In the genomic region with DNA sequence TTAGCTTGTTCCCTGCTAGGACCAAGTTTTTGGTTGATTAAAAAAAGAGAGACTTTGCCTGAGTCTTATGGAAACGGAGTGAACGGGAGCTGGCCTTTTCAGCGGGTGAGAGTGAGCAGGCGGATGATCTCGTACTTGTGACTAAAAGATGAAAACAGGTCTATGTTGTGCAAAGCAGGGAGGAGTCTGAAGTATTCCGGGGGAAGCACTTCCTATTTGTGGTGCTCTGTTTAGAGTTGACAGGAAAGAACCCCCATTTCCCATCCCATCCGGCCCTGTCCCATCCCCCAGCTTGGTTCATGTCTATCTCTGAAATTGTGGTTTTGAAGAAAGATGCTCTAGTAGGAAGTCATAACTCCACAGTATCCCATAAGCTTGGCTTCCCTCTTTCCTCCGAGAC, we compare ENCODE assay signal across 8 mouse cellular contexts. TPM values are rescaled to one million over a fixed set of nuclear protein-coding genes. Genes with fewer than 3 reads are reported as not detected.
DNase-seq lines count a peak whose midpoint lies in the region; ATAC-seq and TF ChIP-seq lines count a peak whose summit lies in the region.

No protein-coding gene starts in this region.

- peak overlapping the region; percentile 95 for H3K4me2 ChIP-seq in forebrain, embryonic 15.5 days (replicated peaks)
- peak overlapping the region; percentile 98 for H3K4me2 ChIP-seq in liver, embryonic 14.5 days (ENCODE audit: low read depth)

- H3K36me3 ChIP-seq in forebrain, embryonic 15.5 days, result peaks cover 20% of the 10 kb centered on the region
- peaks cover 16% of the 10 kb centered on the region for H3K36me3 ChIP-seq in liver, embryonic 14.5 days (replicated peaks; ENCODE audit: control insufficient read depth, insufficient read depth, low read depth)

- peak overlapping the region; percentile 75 for H3K9ac ChIP-seq in forebrain, embryonic 15.5 days (replicated peaks)
- peak overlapping the region; percentile 90 for H3K9ac ChIP-seq in liver, embryonic 14.5 days (replicated peaks)

- DNase-seq in gastrocnemius, adult 2 months, result no peak
- no peak for DNase-seq in gastrocnemius, postnatal 36 days
- DNase-seq in 416B (ENCODE audit: low read depth), result peak; percentile 41
- no peak for DNase-seq in liver, embryonic 14.5 days (ENCODE audit: low read depth in 3 of 3, low spot score in 3 of 3)
- no peak for DNase-seq in MN1 (ENCODE audit: low spot score)
- DNase-seq in spleen, adult 18-20 months, result no peak
- no peak for DNase-seq in layer of hippocampus, postnatal 10 days (ENCODE audit: low spot score in 2 of 2)

- no peak for TF ChIP-seq EP300 in liver, embryonic 14.5 days (IDR thresholded peaks at IDR 0.05; ENCODE audit: low read depth)

- ATAC-seq in forebrain, embryonic 15.5 days (replicated peaks), result no peak
- no peak for ATAC-seq in liver, embryonic 14.5 days (ENCODE audit: insufficient read depth)

- peaks cover 22% of the 10 kb centered on the region for H3K4me1 ChIP-seq in forebrain, embryonic 15.5 days
- peaks cover 3 to 9% of the 10 kb centered on the region in 2 experiments for H3K4me1 ChIP-seq in liver, embryonic 14.5 days (replicated peaks; ENCODE audit: control insufficient read depth in 2 of 2, insufficient read depth in 2 of 2, low read length in 1 of 2)

- 34% methylated on average over 8 of the region's 8 CpGs for WGBS in forebrain, embryonic 15.5 days
- 3% methylated on average over 8 of the region's 8 CpGs for WGBS in liver, embryonic 14.5 days (ENCODE audit: insufficient replicate concordance)

- peak overlapping the region; percentile 86 for H3K4me3 ChIP-seq in gastrocnemius, adult 2 months
- H3K4me3 ChIP-seq in forebrain, embryonic 15.5 days, result peak overlapping the region; percentile 87
- peak overlapping the region; percentile 85 to 93 for H3K4me3 ChIP-seq in liver, embryonic 14.5 days (ENCODE audit: insufficient read depth in 1 of 2, low read depth in 2 of 2, low read length in 2 of 2)

- no peak for TF ChIP-seq CTCF in gastrocnemius, adult 2 months (IDR thresholded peaks at IDR 0.05)
- no peak for TF ChIP-seq CTCF in liver, embryonic 14.5 days (IDR thresholded peaks at IDR 0.05; ENCODE audit: low read depth)

- intact Hi-C loops in gastrocnemius, adult 2 months (cut with DNase I), result loop anchor here (1.0 to 2.0 kb wide), 2 partner anchors 18 to 117 kb away; a partner anchor contains a TSS
- intact Hi-C loops in gastrocnemius, postnatal 36 days (cut with DNase I), result loop anchor here (2.0 kb wide), 1 partner anchor 21 kb away; no protein-coding TSS in a partner anchor

- H3K9me3 ChIP-seq in forebrain, embryonic 15.5 days, result no peaks in the 10 kb centered on the region
- no peaks in the 10 kb centered on the region for H3K9me3 ChIP-seq in liver, embryonic 14.5 days (ENCODE audit: control insufficient read depth, low read length)

- no peaks in the 10 kb centered on the region for H3K27me3 ChIP-seq in forebrain, embryonic 15.5 days
- H3K27me3 ChIP-seq in liver, embryonic 14.5 days (ENCODE audit: control insufficient read depth, insufficient read depth, low read length), result no peaks in the 10 kb centered on the region

- H3K27ac ChIP-seq in gastrocnemius, adult 2 months, result peak overlapping the region; percentile 94
- H3K27ac ChIP-seq in forebrain, embryonic 15.5 days (replicated peaks), result no peak overlapping the region
- H3K27ac ChIP-seq in liver, embryonic 14.5 days, result peak overlapping the region; percentile 68; the same call in 1 of the 2 replicates

RNA-seq across cellular contexts. Expression of a gene that starts 1.1 kb away (rescaled TPM):
- 10 to 100 TPM; 30.6 to 39.1 TPM for total RNA-seq in gastrocnemius, adult 2 months (2021)
- 10 to 100 TPM; 30.9 to 34.7 TPM for total RNA-seq in gastrocnemius, postnatal 36 days (2021)
- polyA plus RNA-seq in forebrain, embryonic 15.5 days (2015; fragmentation: Nextera tagmentation; extraction: Ambion mirVana), result 45.8 and 46.1 TPM in 2 replicates
- polyA plus RNA-seq in liver, embryonic 14.5 days (2012; rRNA removed), result 10.4 and 16.8 TPM in 2 replicates
- 40.6 and 42.4 TPM in 2 replicates for polyA plus RNA-seq in liver, embryonic 14.5 days (2014; fragmentation: Nextera tagmentation; extraction: Ambion mirVana)
- total RNA-seq in layer of hippocampus, postnatal 10 days (2021), result 10 to 100 TPM; 21.7 to 22.4 TPM

RNA-seq across cellular contexts. Expression of a gene that starts 18.2 kb away (rescaled TPM):
- total RNA-seq in gastrocnemius, adult 2 months (2021), result 10 to 100 TPM; 14.3 to 15.8 TPM
- 10 to 100 TPM; 11.6 to 13.0 TPM for total RNA-seq in gastrocnemius, postnatal 36 days (2021)
- polyA plus RNA-seq in forebrain, embryonic 15.5 days (2015; fragmentation: Nextera tagmentation; extraction: Ambion mirVana), result 2.8 and 2.9 TPM in 2 replicates
- polyA plus RNA-seq in liver, embryonic 14.5 days (2012; rRNA removed), result 3.7 and 4.6 TPM in 2 replicates
- 1.4 and 2.2 TPM in 2 replicates for polyA plus RNA-seq in liver, embryonic 14.5 days (2014; fragmentation: Nextera tagmentation; extraction: Ambion mirVana)
- 10 to 100 TPM; 33.6 to 35.1 TPM for total RNA-seq in layer of hippocampus, postnatal 10 days (2021)

RNA-seq across cellular contexts. Expression of a gene that starts 18.5 kb away (rescaled TPM):
- under 1 TPM in 1 of 2 experiments, not detected in 1; 0.11 TPM for total RNA-seq in gastrocnemius, adult 2 months (2021)
- under 1 TPM; 0.10 to 0.15 TPM for total RNA-seq in gastrocnemius, postnatal 36 days (2021)
- polyA plus RNA-seq in forebrain, embryonic 15.5 days (2015; fragmentation: Nextera tagmentation; extraction: Ambion mirVana), result 3.0 and 3.2 TPM in 2 replicates
- 0.10 and 0.11 TPM in 2 replicates for polyA plus RNA-seq in liver, embryonic 14.5 days (2012; rRNA removed)
- polyA plus RNA-seq in liver, embryonic 14.5 days (2014; fragmentation: Nextera tagmentation; extraction: Ambion mirVana), result 0.11 and 0.18 TPM in 2 replicates
- total RNA-seq in layer of hippocampus, postnatal 10 days (2021), result 1 to 10 TPM; 2.1 to 2.3 TPM
